Mouse (Mus musculus): ENCODE data around the gene Trpc4ap. TPM values are rescaled to one million over a fixed set of nuclear protein-coding genes. Genes with fewer than 3 reads are reported as not detected.

Gene Trpc4ap
- total RNA-seq, 2 experiments from 2014 or later, result 123 to 144 TPM

DNA sequence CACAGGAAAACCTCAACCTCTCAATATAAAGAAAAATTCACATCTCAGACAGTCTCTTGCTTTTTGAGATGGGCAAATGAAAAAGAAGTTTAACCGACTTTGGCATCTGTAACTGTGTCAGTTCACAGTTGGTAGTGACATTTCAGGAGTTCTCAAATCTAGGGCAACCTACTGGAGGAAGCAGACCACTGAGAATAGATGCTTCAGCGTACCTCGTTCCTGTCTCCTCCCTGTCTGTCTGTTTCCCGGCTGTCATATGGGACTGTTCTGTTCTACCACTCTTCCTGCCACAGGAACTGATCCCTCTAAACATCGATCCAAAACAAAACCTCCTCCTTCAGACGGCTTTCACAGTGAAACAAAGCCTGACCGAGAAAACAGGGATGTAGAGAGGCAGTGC lies 46.4 kb downstream of the Trpc4ap start:
- DNase-seq (ENCODE audit: low spot score in 2 of 2), result no peak

DNA sequence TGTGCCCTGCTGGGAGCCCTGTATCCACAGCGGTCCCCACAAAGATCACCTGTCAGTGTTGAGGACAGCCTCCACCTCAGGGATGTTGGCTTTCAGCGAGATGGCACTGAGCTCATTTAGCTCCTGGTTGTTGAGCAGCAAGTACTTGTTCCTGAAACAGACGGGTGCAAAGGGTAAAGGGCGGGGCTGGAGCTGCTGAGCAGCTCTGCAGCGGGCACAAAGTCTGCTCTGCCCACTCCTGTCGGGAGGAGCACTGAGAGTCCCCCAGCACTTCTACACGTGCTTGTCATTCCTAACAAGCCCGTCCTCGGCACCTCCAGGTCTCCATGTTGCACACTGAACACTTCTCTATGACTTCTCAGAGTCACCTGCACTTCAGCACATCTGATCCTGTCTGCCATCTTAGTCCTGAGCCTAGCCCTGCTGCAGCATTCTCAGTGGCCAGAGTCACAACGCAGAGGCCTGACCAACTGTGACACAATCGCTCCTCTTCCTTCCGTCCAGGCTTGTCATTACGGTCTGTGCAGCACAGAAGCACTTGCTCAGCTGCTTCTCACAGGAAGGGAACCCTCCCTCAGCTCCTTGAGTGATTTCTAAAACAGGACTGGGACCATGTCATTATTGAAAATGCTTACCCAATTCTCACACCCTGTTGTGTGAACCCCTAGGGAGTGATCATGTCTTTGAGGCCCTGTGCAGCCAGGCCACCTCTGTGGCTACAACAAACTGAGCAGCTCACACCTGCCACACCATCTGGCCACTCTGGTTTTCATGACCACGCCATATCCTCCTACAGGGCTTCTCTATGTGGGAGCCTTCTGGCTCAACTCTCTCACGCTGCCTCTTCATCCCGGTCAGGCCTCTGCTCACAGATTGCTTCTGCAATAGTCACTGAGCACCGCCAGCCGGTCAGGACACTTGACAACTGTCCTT lies 50.4 kb downstream of the Trpc4ap start:
- DNase-seq (ENCODE audit: low spot score in 2 of 2), result no peak

DNA sequence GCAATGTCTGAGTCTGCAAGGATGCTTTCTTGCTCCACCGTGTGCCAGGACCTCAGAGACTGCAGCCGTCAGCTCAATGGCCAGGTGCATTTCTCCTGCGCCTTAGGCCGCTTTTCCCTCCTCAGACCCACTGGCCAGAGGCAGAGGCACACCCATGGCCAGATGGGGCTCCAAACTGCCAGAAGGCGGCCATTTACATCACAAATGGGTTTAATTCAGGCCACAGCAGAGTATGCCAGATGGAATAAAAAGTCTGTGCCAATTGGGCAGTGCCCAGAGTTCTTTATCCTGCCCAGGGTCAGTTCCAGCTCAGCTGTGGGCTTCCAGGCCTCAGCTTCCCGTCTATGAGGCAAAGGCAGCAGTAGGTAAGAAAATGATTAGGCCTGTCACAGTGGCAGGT lies 51.5 kb downstream of the Trpc4ap start:
- no peak for DNase-seq (ENCODE audit: low spot score in 2 of 2)

DNA sequence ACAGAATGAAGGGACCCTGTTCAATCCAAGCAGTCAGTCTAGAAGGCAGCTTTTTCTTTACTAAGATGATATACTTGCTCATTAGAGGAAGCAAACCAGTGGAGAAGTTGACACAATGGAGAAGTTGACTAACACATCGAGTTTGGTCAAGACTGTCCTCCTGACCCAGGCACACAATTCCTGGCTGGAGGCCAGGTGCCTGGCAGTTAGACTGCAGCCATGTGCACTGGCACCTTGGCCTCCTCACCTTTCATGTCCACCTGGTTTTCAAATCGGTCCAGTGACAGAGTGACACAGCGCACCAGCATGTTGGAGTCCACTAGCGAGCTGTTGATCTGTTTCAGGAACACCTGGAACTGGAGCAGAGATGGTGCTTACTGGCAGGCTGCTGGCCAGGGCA lies 54.8 kb downstream of the Trpc4ap start:
- DNase-seq (ENCODE audit: low spot score in 2 of 2), result no peak

DNA sequence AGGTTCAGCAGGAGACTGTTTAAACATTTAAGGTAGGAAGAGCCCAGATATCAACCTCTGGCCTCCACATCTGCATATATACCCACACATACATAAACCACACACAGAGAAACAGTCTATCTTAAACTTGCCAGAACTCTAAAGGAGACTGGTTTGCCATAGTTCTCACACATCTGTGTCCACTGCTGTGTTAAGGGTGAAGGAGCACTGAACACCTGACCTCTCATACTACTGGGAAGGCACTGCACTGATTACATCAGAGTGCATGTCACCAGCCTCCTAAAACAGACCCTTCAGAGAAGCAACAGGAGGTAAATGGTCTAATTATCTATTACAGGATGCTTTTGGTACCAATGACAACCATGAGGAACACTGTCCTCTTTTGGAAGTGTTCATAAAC lies 55.3 kb downstream of the Trpc4ap start:
- no peak for DNase-seq (ENCODE audit: low spot score in 2 of 2)

DNA sequence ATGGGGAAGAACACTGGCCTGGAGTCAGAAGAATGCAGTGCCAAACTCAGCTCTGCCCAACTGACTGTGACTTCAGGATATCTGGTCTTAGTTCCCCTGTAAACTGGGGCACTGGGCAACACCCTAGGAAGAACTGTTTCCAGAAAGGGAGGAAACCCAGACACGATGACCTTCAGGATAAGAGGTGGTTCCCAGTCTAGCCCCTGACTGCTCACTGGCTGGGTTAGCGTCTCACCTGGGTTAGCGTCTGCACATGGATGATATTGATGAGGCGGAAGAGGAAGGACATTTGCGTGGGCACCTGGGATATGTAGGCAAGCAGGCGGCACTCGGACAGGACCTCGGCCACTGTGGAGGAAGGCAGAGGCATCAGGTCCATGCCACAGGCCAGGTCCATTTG lies 56.2 kb downstream of the Trpc4ap start:
- no peak for DNase-seq (ENCODE audit: low spot score in 2 of 2)

DNA sequence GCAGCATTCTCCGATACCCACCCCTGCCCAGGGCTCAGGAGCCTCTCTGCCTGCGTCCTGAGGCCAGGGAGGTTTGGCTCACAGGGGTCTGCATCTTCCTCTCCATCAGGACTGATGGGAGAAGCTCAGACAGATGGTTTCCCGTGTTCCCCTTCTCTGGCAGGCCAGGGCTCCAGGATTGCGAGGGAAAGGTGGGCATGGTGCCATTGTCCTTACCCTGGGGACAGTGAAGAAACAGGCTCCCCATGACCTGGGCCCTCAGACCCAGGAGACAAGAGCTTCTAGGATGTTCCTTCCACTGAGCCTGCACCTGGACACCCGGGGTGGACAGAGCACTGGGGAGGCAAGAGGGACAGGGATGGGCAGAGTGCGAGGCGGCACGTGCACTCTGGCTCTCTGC lies 57.6 kb downstream of the Trpc4ap start:
- DNase-seq (ENCODE audit: low spot score in 2 of 2), result no peak

DNA sequence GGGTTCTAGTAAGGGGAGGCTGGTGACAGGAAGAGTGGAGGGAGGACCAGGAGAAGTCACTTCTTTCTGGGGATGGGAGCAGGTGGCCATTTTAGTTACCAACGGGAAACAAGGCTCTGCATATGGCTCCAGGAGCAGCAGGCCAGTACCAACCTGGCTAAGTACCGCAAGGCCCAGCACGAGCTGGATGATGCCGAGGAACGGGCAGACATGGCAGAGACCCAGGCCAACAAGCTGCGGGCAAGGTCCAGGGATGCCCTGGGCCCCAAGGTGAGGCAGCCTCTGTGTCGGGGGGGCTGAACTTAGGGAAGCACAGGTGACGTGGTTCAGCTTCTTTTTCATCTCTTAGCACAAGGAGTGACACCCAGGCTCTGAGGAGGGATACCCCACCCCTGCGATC lies 58.5 kb downstream of the Trpc4ap start:
- DNase-seq (ENCODE audit: low spot score in 2 of 2), result no peak

DNA sequence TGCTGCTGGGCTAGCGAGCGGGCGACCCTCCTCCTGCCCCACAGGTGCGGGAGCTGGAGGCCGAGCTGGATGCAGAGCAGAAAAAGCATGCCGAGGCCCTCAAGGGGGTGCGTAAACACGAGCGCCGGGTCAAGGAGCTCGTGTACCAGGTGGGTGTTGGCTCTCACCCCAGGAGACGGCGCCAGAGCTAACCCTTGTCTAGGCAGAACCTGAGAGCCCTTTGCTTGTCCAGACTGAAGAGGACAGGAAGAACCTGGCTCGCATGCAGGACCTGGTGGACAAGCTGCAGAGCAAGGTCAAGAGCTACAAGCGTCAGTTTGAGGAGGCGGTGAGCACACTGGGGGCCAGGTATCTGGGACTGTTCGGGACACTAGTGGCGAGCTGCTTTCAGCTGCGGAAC lies 59.1 kb downstream of the Trpc4ap start:
- DNase-seq (ENCODE audit: low spot score in 2 of 2), result no peak

DNA sequence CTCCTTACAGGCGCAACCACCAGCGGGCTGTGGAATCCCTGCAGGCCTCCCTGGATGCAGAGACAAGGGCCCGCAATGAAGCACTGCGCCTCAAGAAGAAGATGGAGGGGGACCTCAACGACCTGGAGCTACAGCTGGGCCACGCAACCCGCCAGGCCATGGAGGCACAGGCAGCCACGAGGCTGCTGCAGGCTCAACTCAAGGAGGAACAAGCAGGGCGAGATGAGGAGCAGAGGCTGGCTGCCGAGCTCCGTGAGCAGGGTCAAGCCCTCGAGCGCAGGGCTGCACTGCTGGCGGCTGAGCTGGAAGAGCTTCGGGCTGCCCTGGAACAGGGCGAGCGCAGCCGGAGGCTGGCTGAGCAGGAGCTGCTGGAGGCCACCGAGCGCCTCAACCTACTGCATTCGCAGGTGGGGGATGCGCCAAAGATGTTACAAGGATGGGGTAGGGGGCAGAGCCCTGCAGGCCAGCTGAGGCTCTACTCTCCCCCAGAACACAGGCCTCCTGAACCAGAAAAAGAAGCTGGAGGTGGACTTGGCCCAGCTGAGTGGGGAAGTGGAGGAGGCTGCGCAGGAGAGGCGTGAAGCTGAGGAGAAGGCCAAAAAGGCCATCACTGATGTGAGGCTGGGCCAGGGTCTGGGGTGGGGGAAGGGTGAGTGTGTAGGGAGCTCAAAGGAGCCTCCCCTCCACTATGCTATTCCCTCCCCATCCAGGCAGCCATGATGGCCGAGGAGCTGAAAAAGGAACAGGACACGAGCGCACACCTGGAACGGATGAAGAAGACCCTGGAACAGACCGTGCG lies 59.8 kb downstream of the Trpc4ap start:
- no peak for DNase-seq (ENCODE audit: low spot score in 2 of 2)

DNA sequence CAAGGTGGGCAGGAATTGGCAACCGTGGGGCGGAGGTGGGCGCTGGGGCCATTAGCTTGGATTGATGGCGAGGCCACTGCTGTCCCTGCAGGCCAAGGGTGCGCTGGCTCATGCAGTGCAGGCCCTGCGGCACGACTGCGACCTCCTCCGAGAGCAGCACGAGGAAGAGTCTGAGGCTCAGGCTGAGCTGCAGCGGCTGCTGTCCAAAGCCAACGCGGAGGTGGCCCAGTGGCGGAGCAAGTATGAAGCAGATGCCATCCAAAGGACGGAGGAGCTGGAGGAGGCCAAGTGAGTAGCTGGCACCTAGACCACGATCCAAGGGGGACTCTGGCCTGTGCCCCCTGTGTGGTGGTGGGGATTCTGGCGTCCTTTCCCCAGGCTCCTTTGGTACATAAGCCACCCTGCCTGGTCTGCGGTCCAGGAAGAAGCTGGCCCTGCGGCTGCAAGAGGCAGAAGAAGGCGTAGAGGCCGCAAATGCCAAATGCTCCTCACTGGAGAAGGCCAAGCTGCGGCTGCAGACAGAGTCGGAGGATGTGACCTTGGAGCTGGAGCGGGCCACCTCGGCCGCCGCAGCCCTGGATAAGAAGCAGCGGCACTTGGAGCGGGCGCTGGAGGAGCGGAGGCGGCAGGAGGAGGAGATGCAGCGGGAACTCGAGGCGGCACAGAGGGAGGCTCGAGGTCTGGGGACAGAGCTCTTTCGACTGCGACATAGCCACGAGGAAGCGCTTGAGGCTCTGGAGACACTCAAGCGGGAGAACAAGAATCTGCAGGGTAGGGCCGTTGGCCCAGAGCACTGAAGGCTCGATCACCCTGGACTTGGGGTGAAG lies 61.4 kb downstream of the Trpc4ap start:
- peak; percentile 36 to 37 for DNase-seq (ENCODE audit: low spot score in 2 of 2)

DNA sequence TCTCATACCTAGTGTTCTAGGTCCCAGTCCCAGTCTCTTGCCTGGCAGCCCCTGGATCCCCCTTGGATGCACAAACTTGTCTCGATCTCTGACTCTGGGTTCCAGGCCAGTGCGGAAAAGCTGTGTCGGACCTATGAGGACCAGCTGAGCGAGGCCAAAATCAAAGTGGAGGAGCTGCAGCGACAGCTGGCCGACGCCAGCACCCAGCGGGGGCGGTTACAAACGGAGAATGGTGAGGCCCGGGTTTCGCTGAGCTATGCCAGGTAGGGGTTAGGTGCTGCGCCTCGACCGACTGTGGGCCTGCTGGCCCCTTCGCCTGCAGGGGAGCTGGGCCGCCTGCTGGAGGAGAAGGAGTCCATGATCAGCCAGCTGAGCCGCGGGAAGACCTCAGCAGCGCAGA lies 62.0 kb downstream of the Trpc4ap start:
- no peak for DNase-seq (ENCODE audit: low spot score in 2 of 2)

DNA sequence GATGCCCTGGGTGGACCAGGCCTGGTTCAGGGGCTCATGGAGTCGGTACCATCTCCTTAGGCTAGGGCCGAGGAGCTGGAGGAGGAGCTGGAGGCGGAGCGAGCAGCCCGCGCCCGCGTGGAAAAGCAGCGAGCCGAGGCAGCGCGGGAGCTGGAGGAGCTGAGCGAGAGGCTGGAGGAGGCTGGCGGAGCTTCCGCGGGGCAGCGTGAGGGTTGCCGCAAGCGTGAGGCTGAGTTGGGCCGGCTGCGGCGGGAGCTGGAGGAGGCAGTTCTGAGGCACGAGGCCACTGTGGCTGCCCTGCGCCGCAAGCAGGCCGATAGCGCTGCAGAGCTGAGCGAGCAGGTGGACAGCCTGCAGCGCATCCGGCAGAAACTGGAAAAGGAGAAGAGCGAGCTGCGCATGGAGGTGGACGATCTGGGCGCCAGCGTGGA lies 62.9 kb downstream of the Trpc4ap start:
- peak in 1 of 2 experiments; percentile 26 for DNase-seq (ENCODE audit: low spot score in 2 of 2)

DNA sequence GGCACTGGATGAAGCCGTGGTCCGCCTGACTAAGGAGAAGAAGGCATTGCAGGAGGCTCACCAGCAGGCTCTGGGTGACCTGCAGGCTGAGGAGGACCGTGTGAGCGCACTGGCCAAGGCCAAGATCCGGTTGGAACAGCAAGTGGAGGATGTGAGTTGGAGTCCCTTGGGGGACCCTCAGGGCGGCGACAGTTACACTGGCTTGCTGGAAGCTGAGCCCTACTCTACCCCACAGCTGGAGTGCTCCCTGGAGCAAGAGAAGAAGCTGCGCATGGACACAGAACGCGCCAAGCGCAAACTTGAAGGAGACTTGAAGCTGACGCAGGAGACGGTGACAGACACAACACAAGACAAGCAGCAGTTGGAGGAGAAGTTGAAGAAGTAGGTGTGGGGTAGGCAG lies 63.7 kb downstream of the Trpc4ap start:
- DNase-seq (ENCODE audit: low spot score in 2 of 2), result no peak

DNA sequence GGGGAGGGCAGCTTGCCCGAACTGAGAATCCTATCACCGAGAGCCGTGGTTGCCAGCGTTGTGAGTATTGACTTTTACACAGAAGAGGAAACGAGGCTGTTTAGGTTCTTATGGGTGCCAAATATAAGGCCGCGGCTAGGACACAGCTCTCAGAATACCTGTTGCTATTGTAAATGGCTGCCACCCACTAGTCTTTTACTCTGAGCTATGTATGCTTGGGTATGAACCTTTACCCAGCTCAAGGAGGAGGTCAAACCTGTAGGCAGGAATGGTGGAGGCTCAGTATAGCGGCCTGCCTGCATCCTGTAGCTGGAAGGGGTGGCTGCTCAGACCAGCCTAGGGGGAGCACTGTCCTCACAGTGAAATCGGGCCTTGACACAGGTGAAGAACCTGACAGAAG lies 64.1 kb downstream of the Trpc4ap start:
- DNase-seq (ENCODE audit: low spot score in 2 of 2), result no peak

DNA sequence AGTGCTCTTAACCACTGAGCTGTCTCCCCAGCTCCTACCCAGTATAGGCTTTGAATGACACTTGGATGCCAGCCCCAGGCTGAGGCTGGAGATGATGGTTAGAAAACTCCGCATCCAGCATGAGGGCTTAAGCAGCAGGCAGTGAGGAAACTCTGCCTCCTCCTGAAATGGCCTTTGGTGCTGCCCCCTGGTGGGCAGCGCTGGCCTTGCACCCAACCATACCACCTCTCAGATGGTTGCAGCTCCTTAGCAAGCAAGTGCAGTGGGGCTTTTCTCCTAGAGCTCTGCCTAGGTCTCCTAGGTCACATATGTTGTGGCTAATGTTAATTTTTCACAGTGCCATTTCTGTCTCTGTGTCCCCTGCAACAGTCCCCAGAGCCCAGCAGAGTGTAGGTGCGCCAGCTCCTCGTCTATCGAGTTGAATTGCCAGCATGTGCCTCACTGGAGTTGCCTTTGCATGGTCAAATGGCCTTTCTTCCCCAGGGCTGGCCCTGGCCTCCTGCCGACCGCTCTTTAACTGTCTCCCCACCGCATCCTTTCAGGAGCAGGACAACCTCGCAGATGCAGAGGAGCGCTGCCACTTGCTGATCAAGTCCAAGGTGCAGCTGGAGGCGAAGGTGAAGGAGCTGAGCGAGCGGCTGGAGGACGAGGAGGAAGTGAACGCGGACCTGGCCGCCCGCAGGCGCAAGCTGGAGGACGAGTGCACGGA lies 65.0 kb downstream of the Trpc4ap start:
- DNase-seq (ENCODE audit: low spot score in 2 of 2), result peak; percentile 68 to 73

DNA sequence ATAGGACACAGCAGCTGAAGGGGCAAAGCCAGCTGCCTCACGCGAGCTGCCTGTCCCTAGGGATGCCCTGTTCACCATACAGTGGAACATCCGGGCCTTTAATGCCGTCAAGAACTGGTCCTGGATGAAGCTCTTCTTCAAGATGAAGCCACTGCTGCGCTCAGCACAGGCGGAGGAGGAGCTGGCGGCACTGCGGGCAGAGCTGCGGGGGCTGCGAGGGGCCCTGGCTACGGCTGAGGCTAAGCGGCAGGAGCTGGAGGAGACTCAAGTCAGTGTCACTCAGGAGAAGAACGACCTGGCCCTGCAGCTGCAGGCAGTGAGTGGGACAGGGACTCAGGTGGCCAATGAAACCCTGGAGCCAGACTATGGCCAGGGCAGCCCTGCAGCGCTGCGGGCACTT lies 65.9 kb downstream of the Trpc4ap start:
- no peak for DNase-seq (ENCODE audit: low spot score in 2 of 2)

DNA sequence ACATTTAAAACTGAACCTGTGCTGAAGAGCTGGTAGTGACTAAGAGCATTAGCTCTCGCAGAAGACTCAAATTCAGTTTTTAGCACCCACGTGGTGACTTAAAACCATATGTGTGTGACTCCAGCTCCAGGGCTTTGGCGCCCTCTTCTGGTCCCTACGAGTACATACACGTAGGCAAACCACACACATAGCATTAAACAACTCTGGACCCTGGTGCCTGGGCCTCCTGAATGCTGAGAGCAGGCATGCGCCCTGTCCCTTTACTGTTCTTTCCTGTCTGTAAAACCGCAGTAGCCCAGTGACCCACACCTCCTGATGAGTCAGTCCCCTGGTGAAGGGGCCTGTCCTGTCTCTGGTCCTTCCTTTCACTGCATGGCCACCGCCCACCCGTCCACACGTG lies 67.5 kb downstream of the Trpc4ap start:
- DNase-seq (ENCODE audit: low spot score in 2 of 2), result peak in 1 of 2 experiments; percentile 27

DNA sequence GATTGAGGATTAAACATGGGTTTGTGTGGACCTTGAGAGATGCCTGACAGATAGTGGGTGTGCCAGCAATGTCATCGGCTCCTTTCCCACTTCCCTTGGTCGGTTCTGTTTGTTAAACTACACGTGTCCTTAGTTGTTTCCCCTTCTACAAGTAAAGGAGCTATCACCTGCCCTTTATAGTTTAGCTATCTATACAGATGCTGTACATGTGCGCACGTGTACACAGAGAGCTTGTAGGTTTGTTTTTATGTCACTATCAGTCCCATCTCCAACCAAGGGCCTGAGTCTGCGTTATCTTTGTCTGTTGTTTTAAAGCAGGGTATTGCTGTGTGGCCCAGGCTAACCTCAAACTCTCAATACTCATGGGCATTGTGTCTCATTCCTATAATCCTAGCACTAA lies 68.2 kb downstream of the Trpc4ap start:
- no peak for DNase-seq (ENCODE audit: low spot score in 2 of 2)

DNA sequence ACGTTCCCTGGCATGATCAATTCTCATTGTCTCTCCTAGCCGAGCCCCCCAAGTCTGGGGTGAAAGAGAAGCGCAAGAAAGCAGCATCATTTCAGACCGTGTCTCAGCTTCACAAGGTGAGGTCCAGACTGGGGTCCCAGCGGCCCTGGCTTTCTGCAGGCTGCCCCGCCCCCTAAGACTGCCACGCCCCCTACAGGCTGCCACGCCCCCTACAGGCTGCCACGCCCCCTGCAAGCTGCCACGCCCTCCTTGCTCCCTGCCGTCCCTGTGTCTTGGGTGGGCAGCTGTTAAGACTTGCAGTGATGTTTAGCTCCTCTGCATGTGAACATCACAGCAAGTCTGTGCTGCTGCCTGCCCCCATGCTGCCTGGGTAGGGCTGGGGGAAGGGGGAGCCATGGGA lies 69.6 kb downstream of the Trpc4ap start:
- DNase-seq (ENCODE audit: low spot score in 2 of 2), result no peak

DNA sequence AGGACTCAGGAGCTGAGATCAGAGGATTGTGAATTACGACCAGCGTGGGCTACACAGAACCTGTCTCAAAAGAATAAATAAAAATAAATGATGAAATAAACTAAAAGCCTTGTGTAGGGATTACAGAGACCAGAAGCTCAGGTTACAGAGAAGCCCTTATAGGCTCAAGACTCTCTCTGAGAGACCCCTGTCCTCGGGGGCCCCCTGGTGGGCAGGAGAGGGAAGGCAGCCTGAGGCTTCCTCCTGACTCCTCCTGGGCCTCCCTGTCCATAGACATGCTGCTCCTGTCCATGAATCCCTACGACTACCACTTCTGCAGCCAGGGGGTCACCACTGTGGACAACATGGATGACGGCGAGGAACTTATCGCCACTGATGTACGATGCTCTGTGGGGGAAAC lies 72.4 kb downstream of the Trpc4ap start:
- peak; percentile 89 to 91 for DNase-seq (ENCODE audit: low spot score in 2 of 2)

Data from adrenal gland, adult 18-20 months (tissue).